Mouse (Mus musculus): Measurements from ENCODE around the gene Alox15. TPM values are rescaled to one million over a fixed set of nuclear protein-coding genes. Genes with fewer than 3 reads are reported as not detected.

Alox15 gene
- polyA plus RNA-seq, 1 experiment from 2014 or later, result not detected

DNA sequence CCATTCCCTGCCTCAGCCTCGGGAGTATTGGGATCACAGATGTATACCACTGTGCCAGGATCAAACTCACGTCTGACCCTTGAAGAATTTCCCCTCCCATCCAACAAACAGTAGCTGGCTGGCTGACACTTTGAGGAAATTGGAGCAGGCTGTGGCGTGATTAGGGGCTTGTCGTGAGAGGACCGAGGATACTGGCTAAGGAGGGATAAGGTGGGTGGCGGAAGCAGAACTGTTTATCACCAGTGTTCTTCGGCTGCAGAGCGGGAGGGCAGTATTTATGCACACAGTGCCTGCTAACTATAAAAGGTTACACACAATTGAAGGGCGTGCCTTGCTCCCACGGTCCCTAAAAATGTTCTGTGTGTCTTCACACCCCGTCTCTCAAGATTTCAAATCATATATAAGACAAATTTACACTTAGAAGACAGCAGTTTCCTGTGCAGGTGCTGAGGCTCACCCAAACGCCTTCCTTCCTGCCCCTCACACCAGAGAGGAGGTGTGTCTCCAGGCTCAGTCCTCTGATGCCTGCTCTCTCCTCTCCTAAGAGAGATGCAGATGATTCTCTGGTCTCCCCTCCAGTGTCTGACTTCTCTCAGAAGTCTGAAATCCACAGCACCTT, 53.9 kb downstream of the Alox15 start:
- H3K27ac ChIP-seq (replicated peaks), result no peak overlapping the region
- H3K36me3 ChIP-seq, result no peaks in the 10 kb centered on the region
- H3K4me3 ChIP-seq, result no peak overlapping the region
- WGBS, result 66% methylated on average over 12 of the region's 12 CpGs
- no peaks in the 10 kb centered on the region for H3K4me1 ChIP-seq
- no peaks in the 10 kb centered on the region for H3K27me3 ChIP-seq (ENCODE audit: low read depth, poor library complexity, severe bottlenecking)
- H3K9me3 ChIP-seq (replicated peaks), result 0 out of 2 replicates have a peak, but pooled peaks cover 8% of the 10 kb centered on the region
- no peak for DNase-seq (ENCODE audit: low spot score)

- no peaks in the 10 kb centered on the region for H3K4me1 ChIP-seq
- H3K9me3 ChIP-seq (replicated peaks), result 0 out of 2 replicates have a peak, but pooled peaks cover 8% of the 10 kb centered on the region
- WGBS, result 66% methylated on average over 4 of the region's 4 CpGs
- DNase-seq (ENCODE audit: low spot score), result no peak
- no peaks in the 10 kb centered on the region for H3K36me3 ChIP-seq
- H3K27me3 ChIP-seq (ENCODE audit: low read depth, poor library complexity, severe bottlenecking), result no peaks in the 10 kb centered on the region
- no peak overlapping the region for H3K27ac ChIP-seq (replicated peaks)
- H3K4me3 ChIP-seq, result no peak overlapping the region
These were observed 54.4 kb downstream of the Alox15 start for GRCm38 (mm10) chr11:70297405-70297804.

Other genes with a start within 250 kb of the Alox15 start
- gene Mgl2, start 221.7 kb downstream of the Alox15 start, polyA plus RNA-seq (2016; fragmentation: Nextera tagmentation; extraction: Ambion mirVana), result 0.12 TPM in 1 of 2 replicates, not detected in the other
- gene Clec10a, start 195.8 kb downstream of the Alox15 start, polyA plus RNA-seq (2016; fragmentation: Nextera tagmentation; extraction: Ambion mirVana), result 0.35 and 0.61 TPM in 2 replicates
- gene Slc16a11, start 139.3 kb downstream of the Alox15 start, polyA plus RNA-seq (2016; fragmentation: Nextera tagmentation; extraction: Ambion mirVana), result 1.2 and 1.3 TPM in 2 replicates
- 16.0 and 18.9 TPM in 2 replicates for gene Slc16a13, start 131.0 kb downstream of the Alox15 start, polyA plus RNA-seq (2016; fragmentation: Nextera tagmentation; extraction: Ambion mirVana)
- gene Bcl6b, start 122.2 kb downstream of the Alox15 start, polyA plus RNA-seq (2016; fragmentation: Nextera tagmentation; extraction: Ambion mirVana), result 4.8 and 5.0 TPM in 2 replicates
- 241 and 244 TPM in 2 replicates for gene 0610010K14Rik, start 114.1 kb downstream of the Alox15 start, polyA plus RNA-seq (2016; fragmentation: Nextera tagmentation; extraction: Ambion mirVana)
- 9.6 and 10.7 TPM in 2 replicates for gene Gm21988, start 112.2 kb downstream of the Alox15 start, polyA plus RNA-seq (2016; fragmentation: Nextera tagmentation; extraction: Ambion mirVana)
- gene Rnasek, start 112.2 kb downstream of the Alox15 start, polyA plus RNA-seq (2016; fragmentation: Nextera tagmentation; extraction: Ambion mirVana), result 104 and 128 TPM in 2 replicates
- 2.5 TPM in 2 replicates for gene Alox12, start 96.7 kb downstream of the Alox15 start, polyA plus RNA-seq (2016; fragmentation: Nextera tagmentation; extraction: Ambion mirVana)
- gene Alox12e, start 29.4 kb downstream of the Alox15 start, polyA plus RNA-seq (2016; fragmentation: Nextera tagmentation; extraction: Ambion mirVana), result not detected in 2 replicates
- 52.2 and 53.2 TPM in 2 replicates for gene Pelp1, start 58.0 kb upstream of the Alox15 start, polyA plus RNA-seq (2016; fragmentation: Nextera tagmentation; extraction: Ambion mirVana)
- 28.3 and 37.4 TPM in 2 replicates for gene Arrb2, start 80.6 kb upstream of the Alox15 start, polyA plus RNA-seq (2016; fragmentation: Nextera tagmentation; extraction: Ambion mirVana)
- gene Med11, start 99.9 kb upstream of the Alox15 start, polyA plus RNA-seq (2016; fragmentation: Nextera tagmentation; extraction: Ambion mirVana), result 39.7 and 44.6 TPM in 2 replicates
- 0.14 and 0.40 TPM in 2 replicates for gene Zmynd15, start 107.4 kb upstream of the Alox15 start, polyA plus RNA-seq (2016; fragmentation: Nextera tagmentation; extraction: Ambion mirVana)
- 0.46 and 0.63 TPM in 2 replicates for gene Cxcl16, start 108.0 kb upstream of the Alox15 start, polyA plus RNA-seq (2016; fragmentation: Nextera tagmentation; extraction: Ambion mirVana)
- 0.22 TPM in 1 of 2 replicates, not detected in the other for gene Tm4sf5, start 153.2 kb upstream of the Alox15 start, polyA plus RNA-seq (2016; fragmentation: Nextera tagmentation; extraction: Ambion mirVana)
- gene Vmo1, start 162.6 kb upstream of the Alox15 start, polyA plus RNA-seq (2016; fragmentation: Nextera tagmentation; extraction: Ambion mirVana), result not detected in 2 replicates
- gene Gltpd2, start 167.2 kb upstream of the Alox15 start, polyA plus RNA-seq (2016; fragmentation: Nextera tagmentation; extraction: Ambion mirVana), result 0.15 and 0.25 TPM in 2 replicates
- 1,085 and 1,129 TPM in 2 replicates for gene Psmb6, start 173.3 kb upstream of the Alox15 start, polyA plus RNA-seq (2016; fragmentation: Nextera tagmentation; extraction: Ambion mirVana)
- gene Gm40193, start 180.9 kb upstream of the Alox15 start, polyA plus RNA-seq (2016; fragmentation: Nextera tagmentation; extraction: Ambion mirVana), result not detected in 2 replicates
- gene Pld2, start 188.0 kb upstream of the Alox15 start, polyA plus RNA-seq (2016; fragmentation: Nextera tagmentation; extraction: Ambion mirVana), result 3.5 and 4.1 TPM in 2 replicates
- gene Mink1, start 210.8 kb upstream of the Alox15 start, polyA plus RNA-seq (2016; fragmentation: Nextera tagmentation; extraction: Ambion mirVana), result 10.3 and 12.6 TPM in 2 replicates

All from midbrain, embryonic 10.5 days (tissue).